Mouse (Mus musculus): Measurements from ENCODE around the gene Fgd4.

Fgd4 gene

DNA sequence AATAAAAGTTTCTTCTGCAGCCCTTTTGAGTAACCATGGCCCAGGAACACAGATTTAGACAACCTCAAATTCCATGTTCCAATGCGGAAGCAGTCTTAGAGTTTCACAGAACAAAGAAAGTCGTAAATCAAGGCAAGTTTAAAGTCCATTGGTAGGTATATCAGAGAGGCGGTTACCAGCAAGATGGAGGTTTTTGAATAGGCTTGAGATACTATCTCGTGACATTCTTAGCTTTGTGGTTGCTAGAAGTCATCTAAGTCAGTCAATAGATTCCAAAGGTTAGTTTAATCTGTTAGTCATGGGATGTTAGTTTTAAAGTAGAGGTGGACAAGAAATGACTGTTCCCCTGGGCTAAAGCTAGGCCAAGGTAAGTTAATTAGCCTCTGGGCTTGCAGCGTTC is at the start of gene Fgd4:
Fgd4 (minus strand) TSS at position 89 of the 400 bp plus-strand sequence.
- in situ Hi-C loops (cut with MboI, MseI), result no loop called here

DNA sequence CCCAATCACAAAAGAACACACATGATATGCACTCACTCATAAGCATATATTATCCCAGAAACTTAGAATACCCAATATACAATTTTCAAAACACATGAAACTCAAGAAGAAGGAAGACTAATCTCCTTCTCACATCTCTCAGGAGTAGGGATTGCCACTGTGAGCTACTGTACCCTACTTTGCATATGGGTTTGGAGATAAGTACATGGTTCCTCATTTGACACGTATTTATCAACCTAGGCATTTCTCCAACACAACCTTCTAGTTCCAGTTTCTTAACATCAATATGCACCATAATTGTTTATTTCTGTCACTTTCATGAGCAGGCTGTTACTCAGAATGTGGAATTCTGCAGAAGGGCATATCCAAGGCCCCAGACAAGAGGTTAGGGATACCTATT is 44.8 kb upstream of the Fgd4 start:
- in situ Hi-C loops (cut with MboI, MseI), result no loop called here

DNA sequence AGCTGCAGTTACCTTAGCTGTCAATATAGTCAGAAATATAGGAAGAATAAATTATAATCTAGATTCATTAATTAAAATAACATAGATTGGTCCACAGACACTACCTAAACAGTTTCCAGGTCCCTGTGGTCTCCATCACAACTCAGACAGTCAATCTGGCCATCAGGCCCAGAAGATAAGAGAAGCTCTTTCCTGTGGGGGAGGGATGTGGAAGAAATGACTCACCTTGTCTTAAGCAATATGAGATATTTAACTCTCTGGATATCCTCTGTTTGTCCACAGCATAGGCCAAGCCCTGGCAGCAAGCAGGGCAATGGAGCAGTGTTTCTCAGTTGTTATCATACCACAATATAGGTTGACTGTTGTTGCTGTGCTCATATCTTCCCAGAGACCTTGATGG is 33.4 kb upstream of the Fgd4 start:
- in situ Hi-C loops (cut with MboI, MseI), result no loop called here

DNA sequence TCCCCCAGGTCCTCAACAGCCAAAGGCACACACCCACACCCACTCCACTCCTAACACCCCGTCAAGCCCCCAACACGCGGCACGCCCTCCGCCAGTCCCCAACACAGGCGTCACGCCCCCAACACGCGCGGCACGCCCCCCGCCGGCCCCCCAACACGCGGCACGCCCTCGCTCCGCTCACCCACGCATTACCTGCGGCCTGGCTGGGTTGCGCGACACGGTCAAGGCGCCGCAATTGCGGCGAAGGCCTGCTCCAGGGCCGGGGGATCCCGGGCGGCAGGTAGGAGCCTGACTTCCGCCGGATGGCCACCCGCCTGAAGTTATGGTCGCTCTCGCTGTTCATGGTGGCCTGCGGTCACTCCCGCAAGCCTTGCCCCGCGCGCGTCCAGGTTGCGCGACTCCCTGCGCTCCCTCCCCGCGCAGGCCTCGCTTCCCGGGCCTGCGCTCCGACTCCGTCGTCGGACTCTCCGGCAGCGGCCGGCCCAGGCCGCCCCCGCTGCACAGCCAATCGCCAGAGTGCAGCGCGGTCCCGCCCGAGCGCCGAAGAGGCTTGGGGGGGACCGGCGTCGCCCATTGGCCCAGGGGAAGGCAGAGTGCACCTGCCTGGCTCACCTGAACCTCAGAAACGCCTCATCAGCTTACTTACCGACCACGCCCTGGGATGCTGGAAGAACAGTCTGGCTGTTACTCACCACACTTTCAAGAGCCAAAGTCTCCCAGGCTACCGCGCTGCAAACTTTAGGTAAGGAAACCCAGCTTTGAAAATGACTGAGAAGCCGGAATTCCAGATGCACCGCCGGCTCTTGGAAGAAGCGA is 555 bp downstream of the Fgd4 start:
- in situ Hi-C loops (cut with MboI, MseI), result no loop called here

DNA sequence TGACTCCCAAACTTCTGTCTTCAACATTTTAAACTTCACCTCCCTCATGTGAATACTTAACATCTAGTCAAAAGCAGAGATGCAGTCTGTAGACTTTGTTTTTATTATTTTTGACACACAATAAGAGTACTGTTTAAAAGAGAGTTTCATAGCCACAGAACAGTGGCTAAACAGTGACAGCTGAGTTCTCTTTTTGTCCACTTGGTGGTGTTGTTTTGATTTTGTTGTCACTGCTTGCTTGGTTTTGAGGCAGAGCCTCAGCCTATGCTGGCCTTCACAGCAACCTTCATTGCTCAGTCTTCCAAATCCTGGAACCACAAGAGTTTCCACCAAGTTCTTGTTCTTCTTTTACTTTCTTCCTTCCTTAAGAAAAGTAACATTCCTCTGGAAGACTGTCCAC is 3.8 kb downstream of the Fgd4 start:
- in situ Hi-C loops (cut with MboI, MseI), result no loop called here

DNA sequence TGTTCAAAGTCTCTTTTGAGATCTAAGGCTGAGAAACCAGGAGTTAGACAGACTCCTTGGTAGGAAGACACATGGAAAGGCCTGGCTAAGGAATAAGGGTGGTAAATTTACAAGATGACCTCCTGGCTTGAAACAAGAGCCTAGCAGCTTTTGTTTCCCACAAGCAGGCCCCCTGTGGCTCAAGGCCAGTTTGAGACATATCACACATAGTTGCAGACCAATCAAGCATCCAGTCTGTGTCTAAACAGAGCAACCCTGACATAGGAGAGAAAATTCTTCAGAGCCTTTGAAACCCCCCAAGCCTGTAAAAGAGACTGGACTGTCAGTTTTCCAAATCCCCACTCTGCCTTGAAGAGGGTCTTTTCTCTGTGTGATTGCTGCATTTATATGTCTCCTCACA is 7.7 kb downstream of the Fgd4 start:
- in situ Hi-C loops (cut with MboI, MseI), result loop anchor here in 1 of 2 experiments (5.0 kb wide), 1 partner anchor 385 kb away; no protein-coding TSS in a partner anchor

DNA sequence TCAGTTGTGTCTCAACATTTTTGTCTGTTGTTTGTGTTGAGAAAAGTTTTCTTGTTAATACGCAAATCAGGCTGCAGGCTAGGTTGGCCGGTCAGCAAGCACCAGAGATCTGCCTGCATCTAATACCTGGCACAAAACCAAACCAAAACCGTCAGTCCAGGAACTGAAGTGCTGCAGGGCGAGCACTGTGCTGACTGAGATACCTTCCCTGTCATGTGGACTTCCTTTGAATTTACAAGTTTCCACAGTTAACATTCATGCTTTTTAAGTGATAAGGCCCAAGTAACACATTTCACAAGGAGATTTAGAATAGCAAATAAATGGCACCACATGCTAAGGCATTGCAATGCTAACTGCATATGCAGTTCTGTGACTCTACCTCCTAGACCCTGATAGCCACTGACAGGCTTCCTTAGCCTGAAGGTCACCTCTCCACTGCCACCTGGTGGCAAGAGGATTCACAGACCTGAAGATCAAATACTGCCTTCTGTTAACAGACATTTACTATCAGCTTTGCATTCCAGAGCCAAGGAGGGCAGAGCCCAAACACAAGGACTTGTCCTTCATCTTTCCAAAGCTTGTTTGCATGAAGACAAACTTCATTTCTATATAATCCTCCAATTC is 15.8 kb downstream of the Fgd4 start:
- in situ Hi-C loops (cut with MboI, MseI), result loop anchor here (5.0 kb wide), 3 partner anchors 92 to 348 kb away; no protein-coding TSS in a partner anchor

DNA sequence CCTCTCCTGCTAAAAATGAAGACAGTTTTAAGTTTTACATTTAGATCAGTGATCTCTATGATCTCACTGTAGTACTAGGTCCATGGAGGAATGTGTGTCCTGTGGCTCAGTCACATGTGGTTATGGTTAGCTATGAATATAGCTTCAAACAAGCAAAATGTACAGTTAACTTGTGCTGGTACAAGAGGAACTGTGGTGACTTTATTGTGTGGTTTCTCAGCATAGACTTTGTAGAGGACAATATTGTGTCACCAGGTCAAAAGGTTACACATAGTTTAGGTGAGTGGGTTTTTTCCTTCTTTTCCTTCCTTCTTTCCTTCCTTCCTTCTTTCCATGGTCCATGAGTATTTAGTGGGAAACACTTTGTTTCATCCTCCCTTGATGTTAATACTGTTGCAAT is 23.8 kb downstream of the Fgd4 start:
- in situ Hi-C loops (cut with MboI, MseI), result no loop called here

DNA sequence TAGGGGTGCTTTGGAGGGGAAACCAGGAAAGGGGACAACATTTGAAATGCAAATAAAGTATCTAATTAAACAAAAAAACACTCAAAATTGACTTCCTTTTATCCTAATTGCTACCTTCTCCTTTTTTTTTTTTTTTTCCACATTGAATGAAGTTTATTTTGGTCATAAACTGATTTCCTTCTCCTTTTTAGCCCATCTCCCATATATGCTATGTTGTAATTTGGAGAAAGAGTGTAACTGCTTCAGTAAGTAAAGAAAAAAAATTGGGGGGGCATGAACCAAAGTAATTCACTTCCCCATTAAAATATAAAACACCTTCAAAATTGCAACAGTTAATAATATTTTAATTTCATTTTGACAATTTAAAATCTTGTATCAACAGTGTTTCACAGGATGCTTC is 25.8 kb downstream of the Fgd4 start:
- in situ Hi-C loops (cut with MboI, MseI), result no loop called here

DNA sequence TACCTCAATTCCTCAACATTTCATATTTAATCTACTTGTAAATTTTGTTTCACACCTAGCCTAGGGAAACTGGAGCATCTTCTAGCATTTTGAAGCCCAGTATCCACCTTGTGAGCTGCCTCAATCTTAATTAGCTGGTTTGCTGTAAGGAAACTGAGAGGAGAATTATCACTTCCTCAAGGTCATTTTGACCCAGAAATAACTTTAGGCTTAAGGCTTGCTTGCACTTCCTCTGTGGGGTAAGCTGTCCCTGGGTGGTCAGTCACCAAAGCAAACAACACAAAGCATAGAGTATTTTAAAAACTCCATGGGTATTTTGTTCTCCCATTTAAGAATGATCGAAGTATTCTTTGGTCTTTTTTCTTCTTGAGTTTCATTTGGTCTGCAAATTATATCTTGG is 27.2 kb downstream of the Fgd4 start:
- in situ Hi-C loops (cut with MboI, MseI), result no loop called here

DNA sequence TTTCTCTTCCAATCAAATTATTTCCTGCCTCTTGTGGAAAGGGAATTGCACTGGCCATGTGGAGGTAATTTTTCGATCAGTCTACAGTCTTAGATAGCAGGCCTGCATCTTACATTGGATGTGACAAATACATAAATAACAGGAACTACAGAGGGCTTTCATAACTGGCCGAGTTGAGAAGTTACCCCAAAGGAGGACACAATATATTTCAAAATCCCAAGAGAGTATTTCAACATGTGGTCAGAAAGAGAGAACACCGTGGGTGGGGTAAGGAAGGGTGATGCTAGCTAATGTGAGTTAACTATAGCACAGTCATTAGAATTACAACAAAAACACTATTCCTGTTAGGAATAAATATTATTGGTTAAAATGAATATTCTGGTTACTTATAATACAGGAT is 29.0 kb downstream of the Fgd4 start:
- in situ Hi-C loops (cut with MboI, MseI), result no loop called here

DNA sequence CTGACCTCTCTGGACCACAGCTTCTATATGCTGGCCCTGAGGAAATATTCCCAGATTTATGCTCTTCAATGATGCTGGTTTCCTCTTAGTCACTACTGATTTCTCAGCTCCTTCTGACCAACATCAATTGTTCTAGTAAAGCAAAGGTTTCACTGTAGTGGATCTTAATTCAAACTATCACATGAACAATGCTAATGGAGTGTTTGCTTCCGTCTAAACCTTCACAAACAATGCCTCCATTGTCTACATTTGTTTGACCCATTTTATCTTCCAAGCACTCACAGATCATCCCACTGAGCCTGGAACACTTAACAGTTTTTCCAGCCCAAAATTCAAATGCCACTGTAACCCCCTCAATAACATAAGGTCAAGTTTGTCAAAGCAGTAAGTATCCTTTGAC is 33.6 kb downstream of the Fgd4 start:
- in situ Hi-C loops (cut with MboI, MseI), result no loop called here

DNA sequence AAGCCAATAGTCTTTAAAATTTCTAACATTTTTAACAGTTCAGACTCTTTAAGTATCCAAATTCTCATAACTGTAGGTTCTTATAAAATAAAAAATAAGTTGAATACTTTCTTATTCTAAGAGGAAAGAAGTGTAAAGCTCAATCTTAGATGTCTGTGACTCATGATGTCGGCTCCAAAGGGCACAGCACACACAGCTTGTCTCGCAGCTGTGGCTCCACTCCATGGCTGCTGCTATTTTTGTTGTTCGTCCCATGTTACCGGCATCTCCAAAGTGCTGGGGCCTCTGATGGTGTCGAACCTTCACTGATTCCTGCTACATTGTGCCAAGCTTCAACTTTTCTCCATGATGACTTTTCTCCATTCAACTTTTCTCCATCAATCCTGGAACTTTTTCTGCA is 34.1 kb downstream of the Fgd4 start:
- in situ Hi-C loops (cut with MboI, MseI), result no loop called here

DNA sequence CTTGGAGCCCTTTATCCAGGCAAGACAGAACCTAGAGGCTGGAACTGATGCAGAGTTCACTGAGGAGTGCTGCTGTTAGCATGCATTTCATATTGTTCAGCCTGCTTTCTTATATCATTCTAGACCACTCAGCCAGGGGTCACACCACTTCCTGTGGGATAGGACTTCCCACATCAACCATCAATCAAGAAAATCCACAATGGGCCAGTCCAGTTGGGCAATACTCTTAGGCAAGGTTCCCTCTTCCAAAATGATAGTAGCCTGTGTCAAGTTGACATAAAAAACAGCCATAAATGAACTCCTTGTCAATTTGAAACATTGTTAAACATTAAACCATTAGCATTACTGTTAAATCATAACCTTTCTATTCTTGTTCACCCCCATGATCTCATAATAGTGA is 34.6 kb downstream of the Fgd4 start:
- in situ Hi-C loops (cut with MboI, MseI), result no loop called here

DNA sequence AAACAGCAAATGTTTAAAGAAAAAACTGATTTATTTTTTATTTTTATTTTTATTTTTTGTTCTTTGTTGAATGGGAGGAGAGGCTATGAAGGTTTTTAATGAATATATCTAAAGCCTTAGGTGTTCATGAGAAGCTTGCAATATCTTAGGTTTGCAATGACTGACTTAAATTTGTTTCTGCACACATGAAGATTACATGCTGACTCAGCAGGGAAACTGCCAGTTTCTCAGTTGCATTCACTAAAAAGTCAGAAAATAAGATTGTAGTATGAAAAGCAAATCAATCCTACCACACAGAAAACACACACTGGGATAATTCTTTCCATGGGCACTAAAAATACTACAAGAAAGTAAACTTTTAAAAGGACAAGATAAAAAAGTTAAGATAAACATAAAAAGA is 39.6 kb downstream of the Fgd4 start:
- in situ Hi-C loops (cut with MboI, MseI), result loop anchor here in 1 of 2 experiments (5.0 kb wide), 1 partner anchor 88 kb away; no protein-coding TSS in a partner anchor

DNA sequence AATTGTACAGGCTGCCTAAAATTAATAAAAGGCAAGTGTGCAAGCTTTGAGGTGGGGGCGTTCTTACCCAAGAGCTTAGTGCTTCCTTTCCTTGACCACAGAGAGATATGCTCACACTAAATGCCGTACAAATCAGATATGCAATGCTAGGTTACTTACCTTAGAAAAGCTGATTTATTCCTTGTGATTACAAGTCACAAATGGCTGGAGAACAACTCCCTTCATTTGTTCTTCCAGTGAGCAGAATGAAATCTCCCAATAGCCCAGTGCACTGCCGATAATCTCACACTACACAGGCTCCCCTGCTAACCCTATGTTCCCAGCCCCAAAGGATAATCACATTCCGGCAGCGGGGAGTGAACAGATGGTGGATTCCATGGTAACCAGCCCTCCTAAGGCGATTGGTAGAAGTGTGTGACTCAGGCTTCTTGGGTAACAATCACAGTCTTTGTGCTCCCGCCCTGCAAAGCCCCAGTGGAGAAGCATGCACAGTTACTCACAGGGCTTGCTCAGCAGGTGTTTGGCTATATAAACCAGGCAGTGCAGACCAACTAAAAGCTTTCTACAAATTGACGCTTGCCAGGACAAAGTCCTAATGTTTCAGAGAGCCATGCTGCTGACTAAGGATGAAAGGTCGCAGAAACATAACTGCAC is 40.3 kb downstream of the Fgd4 start:
- in situ Hi-C loops (cut with MboI, MseI), result loop anchor here in 1 of 2 experiments (5.0 kb wide), 1 partner anchor 88 kb away; no protein-coding TSS in a partner anchor

DNA sequence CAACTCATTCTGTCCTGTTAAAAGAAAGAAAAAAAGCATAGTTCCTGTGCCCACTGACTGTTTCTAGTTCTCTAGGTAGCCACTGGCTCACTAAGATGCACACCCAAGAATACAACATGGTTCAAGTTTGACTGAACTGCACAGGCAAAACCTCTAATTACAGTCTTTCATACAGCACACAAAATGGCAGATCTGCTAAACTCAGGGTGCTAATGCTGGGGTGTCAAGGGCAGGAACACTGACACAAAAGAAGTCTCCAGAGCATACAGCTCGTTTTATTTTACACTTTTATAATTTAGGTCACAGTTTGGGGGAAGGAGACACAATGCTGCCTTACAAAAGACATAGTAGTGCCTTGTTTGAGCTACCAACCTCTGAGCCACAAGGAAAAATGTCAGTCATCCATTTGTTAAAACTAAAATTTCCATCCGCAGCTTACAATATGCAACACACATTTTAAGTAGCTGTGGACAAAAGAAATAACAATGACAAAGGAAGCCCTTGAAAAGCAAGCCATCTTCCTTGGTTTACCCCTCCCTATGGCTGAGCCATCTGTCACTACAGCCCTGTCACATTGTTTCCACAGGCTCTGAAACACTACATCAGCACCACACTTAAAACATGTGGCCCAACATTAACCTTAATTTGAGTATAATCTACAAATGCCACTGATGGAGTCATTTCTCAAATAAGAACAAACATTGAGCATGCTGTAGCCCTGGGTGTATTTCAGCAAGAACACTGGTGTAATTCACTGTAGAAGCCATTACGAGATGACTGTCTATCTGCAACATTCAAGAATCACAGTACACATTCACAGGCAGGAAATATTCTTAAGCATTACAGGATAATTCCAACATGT is 41.1 kb downstream of the Fgd4 start:
- in situ Hi-C loops (cut with MboI, MseI), result no loop called here

DNA sequence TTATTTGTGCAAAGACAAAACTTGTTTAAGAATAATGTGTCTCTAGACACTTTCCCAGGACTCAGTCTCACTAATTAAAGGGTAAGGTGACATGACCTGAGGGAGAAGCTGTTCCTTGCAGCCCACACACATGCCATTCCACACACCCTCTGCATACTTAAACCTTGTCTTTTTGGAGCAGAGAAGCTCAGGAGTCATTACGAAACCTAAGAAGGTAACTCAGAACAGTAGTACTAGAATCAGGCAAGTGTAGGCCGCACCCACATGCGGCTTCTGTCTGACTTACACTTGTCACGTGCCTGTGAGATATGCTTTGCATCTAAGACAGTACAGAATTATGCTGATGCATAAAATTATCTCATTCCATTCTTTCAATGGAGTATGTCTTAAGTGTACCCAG is 42.6 kb downstream of the Fgd4 start:
- in situ Hi-C loops (cut with MboI, MseI), result no loop called here

DNA sequence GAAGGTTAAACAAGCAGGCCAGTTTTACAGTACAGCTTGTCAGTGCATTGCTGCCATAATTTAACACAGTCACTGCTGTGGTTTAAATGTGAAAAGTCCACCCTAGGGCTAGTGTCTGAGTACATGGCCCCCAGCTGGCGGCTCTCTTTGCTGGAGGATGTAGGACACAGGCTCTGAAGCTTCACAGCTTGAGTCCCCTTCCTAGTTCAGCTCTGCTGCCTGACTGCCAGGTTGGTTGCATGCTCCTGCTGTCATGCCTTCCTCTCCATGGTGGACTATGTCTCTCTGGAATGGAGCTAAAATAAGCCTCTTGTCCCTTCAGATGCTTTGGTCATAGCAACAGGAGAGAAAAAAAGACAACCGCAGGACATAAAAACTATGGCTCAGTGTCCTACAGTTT is 46.3 kb downstream of the Fgd4 start:
- in situ Hi-C loops (cut with MboI, MseI), result no loop called here

DNA sequence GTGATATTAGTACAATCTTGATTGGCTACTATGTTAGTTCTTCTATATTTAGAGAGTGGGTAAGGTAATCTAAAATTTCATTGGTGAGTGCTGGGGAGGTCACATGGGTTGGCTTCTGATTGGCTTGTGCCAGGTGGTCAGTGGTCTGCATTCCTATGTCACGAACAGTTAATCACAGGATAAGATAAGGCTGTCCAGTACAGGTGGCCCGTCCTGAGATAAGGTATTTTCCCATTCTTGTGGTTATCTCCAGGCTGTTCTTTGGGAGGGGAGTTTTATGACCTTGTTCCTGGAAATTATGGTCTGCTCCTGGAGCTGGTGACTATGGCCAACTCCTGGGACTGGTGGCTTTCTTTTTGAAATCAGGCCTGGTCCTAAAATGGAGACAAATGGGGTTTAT is 48.2 kb downstream of the Fgd4 start:
- in situ Hi-C loops (cut with MboI, MseI), result no loop called here

DNA sequence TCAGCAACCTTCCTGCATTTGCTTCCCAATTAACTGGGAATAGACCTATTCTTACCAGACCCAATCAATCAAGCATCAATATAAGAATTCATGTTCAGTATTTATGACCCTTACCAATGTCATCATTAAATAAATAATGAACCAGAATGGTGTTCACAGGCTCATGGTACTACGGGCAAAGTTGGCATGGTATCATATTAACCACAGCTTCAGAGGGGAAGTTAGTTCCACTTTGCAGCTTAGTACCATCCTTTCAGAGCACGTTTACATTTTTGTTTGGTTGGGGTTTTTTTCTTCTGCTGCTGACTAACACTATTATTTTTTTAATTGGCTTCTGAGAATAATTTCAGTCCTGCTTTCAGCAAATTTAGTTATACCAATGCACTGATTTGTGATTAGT is 51.2 kb downstream of the Fgd4 start:
- in situ Hi-C loops (cut with MboI, MseI), result no loop called here

DNA sequence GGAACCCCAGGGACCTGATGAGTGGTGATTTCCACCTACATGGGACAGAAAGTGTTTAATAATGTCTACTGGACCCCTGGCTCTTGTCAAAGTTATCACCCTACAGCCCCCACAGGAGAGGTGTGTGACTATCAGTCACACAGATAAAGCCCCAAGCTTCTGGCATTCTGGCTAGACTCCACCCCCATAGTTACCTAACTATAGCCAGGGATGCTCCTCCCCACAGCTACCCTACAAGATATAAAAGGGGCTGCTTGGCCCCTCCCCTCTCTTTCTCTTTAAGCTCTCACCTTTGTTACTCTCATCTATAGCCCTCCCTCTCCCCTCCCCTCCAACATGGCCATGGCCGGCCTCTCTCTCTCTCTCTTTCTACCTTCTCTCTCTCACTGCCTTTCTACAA is 53.7 kb downstream of the Fgd4 start:
- in situ Hi-C loops (cut with MboI, MseI), result no loop called here
